Mouse (Mus musculus) small intestine, adult 2 months (tissue): ENCODE measurements around the gene Ttc28. TPM values are rescaled to one million over a fixed set of nuclear protein-coding genes. Genes with fewer than 3 reads are reported as not detected.

ENCODE experiments used
- H3K27ac ChIP-seq: fragments of 200-500 bp; 2 replicates; pipeline ENCODE4 v1.5.1; 2012; ENCODE audit warnings: low read depth, low read length, control low read depth, inconsistent platforms; ENCODE audit not compliant: insufficient read depth
- H3K27me3 ChIP-seq: fragments of 200-500 bp; 2 replicates; pipeline ENCODE4 v1.6.1; 2012; ENCODE audit warnings: mild to moderate bottlenecking, moderate library complexity, low read length, inconsistent platforms; ENCODE audit not compliant: control insufficient read depth, insufficient read depth
- H3K36me3 ChIP-seq: fragments of 200-500 bp; 2 replicates; pipeline ENCODE4 v1.6.1; 2012; ENCODE audit warnings: mild to moderate bottlenecking, low read length, control low read depth, inconsistent platforms; ENCODE audit not compliant: control insufficient read depth, insufficient read depth
- H3K4me1 ChIP-seq: fragments of 200-500 bp; 2 replicates; pipeline ENCODE4 v1.6.1; 2012; ENCODE audit warnings: low read length, inconsistent platforms, mixed read lengths; ENCODE audit not compliant: control insufficient read depth, insufficient read depth, insufficient read length
- H3K4me3 ChIP-seq: fragments of 200-500 bp; 2 replicates; pipeline ENCODE4 v1.5.1; 2012; ENCODE audit warnings: low read depth, mild to moderate bottlenecking, control low read depth, inconsistent platforms, low read length, moderate library complexity
- CTCF ChIP-seq: fragments of 200-500 bp; IDR thresholded peaks from 2 replicates; pipeline ENCODE4 v1.5.1; 2012; ENCODE audit warnings: low read depth, mild to moderate bottlenecking, control low read depth, inconsistent platforms, low read length, moderate library complexity, mixed read lengths; ENCODE audit not compliant: insufficient replicate concordance, insufficient read length; ENCODE audit errors: extremely low read depth
- POLR2A ChIP-seq: fragments of 200-500 bp; IDR thresholded peaks from 2 replicates; pipeline ENCODE4 v1.6.1; 2012; ENCODE audit warnings: low read depth, mild to moderate bottlenecking, control low read depth, inconsistent platforms, low read length, moderate library complexity
- WGBS: fragments of 180-500 bp; shearing (Covaris S2); methylation state at CpG from one replicate; pipeline ENCODE4 v1.1.7; 2018; 5-methylcytosine and 5-hydroxymethylcytosine counted together
- polyA plus RNA-seq: library from polyadenylated mRNA; depleted of rRNA; stranded (reverse); fragments of >200 nt; gene quantifications from 2 replicates; pipeline ENCODE4 v1.2.3, GENCODE M21; 2012

Ttc28 gene
- polyA plus RNA-seq, 1 experiment: 3.2 TPM

DNA sequence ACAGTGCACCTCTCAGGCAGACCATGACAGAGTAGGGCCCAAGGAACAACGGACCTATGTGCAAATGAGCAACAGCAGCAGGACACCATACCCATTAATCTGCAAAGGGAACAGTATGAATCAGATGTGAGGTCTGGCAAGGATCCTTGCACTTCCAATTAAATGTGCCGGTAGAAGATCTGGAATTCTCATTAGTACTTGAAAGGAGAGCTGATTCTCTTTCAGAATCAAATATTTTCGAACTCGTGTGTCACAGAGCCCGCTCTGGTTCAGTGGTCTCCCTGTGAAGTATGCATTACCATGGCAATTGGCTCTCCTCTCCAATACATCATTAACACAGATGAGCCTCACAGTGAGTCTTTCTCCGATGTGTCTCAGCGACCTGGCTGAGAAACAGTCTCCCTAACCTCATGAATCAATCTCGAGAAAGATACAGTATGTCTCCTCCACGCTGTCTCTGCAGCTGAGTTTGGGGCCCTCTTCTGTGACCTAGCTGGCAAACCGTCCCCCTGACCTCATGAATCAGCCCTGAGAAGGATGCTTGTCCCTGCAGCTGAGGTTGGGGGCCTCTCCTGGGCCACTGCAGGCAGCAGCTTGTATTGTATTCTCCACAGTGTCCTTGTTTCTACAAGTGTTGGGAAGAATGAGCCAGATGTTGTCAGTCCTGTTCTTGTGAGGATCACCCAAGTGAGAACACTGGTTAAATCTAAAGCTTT lies 241.3 kb downstream of the Ttc28 start:
- WGBS: 76% methylated on average over 10 of the region's 10 CpGs
- TF ChIP-seq CTCF (no peak), POLR2A (no peak)
- H3K4me3 ChIP-seq: no peak overlapping the region
- no peaks in the 10 kb centered on the region for H3K36me3 ChIP-seq
- H3K4me1 ChIP-seq: peaks cover 18% of the 10 kb centered on the region
- no peaks in the 10 kb centered on the region for H3K27me3 ChIP-seq
- no peak overlapping the region for H3K27ac ChIP-seq

DNA sequence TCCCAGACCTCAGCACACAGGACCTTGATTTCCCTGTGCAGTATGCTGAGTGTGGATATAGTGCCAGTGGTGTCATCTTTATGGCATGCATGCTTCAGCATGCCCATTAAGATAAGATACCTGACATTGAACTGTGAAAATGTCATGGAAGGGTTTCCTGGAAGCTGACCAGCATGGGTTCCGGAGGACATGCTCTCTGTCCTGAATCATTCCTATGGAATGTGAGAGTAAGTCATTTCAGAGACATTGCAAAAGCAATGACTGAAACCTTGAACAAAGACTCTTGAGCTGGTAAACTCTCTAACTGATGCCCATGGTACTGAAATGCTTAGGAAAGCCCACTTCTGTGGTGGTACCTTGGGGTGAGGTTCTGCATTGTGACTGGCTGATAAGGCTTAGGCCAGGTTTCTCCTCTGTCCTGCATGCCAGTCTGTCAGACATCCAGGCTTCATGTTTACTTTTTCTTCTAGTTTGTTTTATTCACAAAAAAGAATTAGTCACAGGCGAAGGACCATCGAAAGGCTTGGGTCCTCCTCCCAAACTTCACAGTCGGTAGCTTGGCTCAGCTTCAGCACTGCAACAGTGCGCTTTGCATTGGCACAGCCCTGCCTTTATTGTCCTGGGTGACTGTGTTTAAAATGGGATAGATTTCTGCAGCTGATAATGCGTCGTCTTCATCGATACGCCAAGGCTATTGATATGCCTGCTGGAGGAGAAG lies 242.9 kb downstream of the Ttc28 start:
- H3K36me3 ChIP-seq: no peaks in the 10 kb centered on the region
- no peak overlapping the region for H3K4me3 ChIP-seq
- H3K27ac ChIP-seq: no peak overlapping the region; the same call in 1 of the 2 replicates
- no peaks in the 10 kb centered on the region for H3K27me3 ChIP-seq
- 70% methylated on average over 9 of the region's 9 CpGs for WGBS
- no peak for TF ChIP-seq POLR2A
- no peak for TF ChIP-seq CTCF
- peaks cover 18% of the 10 kb centered on the region for H3K4me1 ChIP-seq

DNA sequence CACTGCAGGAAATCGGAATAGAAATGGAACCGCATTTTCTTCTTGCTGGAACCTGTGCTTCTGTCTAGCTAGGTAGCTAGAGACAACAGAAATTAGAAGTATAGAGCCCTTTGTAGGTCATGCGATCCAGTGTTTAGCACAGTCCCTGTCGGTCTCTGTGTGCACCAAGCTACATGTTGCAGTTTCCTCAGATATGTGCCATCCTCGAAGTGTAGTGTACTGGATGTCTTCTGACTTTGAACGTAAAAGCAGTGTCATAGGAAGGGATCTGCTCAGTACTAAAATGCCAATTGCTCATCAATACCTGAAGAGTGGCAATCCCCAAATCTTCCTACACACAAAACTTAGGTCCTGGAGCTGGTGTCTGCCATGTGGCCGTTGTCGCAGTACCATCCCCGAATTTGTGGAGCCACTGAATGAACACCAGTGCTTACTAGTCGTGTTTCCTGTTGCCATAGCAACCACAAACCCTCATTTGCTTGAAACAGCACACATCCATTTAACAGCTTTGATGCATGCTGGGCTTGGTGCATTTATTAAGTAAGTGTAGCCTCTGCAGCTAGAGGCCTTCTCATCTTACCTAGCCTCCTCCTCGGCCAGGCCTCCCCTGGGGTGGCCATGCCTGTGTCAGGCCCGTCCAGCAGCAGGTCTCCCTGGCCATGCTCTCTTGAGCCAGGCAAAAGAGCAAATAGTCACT lies 243.6 kb downstream of the Ttc28 start:
- no peak for TF ChIP-seq CTCF
- TF ChIP-seq POLR2A: no peak
- Histone ChIP-seq H3K4me1 (peaks cover 21% of the 10 kb centered on the region), H3K36me3 (no peaks in the 10 kb centered on the region), H3K27ac (no peak overlapping the region), H3K4me3 (no peak overlapping the region), H3K27me3 (no peaks in the 10 kb centered on the region)
- WGBS: 82% methylated on average over 12 of the region's 12 CpGs

DNA sequence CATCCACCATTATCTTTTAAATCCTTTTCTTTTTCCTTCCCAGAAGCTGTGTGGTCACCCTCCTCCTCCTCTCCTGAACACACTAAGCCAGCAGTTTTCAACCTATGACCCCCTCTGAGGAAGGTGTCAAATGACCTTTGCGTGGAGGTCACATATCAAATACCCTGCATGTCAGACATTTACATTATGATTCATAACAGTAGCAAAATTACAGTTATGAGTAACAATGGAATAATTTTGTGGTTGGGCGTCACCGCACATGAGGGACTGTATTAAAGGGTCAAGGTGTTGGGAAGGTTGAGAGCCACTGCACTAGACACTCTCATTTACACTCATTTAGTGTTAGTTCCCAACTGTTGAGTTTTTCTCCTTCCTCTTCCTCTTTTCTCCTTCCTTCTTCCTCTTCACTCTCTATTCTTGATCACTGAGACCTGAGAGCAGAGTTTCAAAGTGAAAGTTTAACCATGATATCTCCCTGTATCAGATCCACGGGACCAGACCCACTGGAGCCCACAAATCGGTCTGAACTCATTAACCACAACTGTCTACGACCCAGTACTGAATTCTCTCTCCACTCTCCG lies 245.1 kb downstream of the Ttc28 start:
- H3K4me1 ChIP-seq: peaks cover 22% of the 10 kb centered on the region
- no peak overlapping the region for H3K4me3 ChIP-seq
- no peaks in the 10 kb centered on the region for H3K27me3 ChIP-seq
- no peak overlapping the region for H3K27ac ChIP-seq
- TF ChIP-seq CTCF (no peak), POLR2A (no peak)
- WGBS: 52% methylated on average over 7 of the region's 7 CpGs
- no peaks in the 10 kb centered on the region for H3K36me3 ChIP-seq

DNA sequence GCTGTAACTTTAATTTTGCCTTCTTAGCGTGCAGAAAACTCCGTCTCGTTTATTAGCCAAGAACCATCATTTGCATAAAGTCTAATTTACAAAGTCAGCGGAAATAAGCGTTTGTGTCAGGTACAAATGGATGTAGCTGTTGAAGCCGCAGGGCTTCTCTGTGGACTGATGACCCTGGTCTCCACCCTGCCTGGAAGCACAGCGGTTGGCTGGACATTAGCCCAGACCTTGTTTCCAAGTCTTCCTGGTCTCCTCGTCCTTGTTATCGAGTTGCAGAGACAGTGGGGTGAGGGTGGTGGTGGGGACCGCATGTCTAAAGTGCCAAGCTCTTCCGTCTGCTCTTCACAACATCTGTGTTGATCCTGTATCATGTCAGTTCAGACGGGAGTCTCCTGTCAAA lies 246.1 kb downstream of the Ttc28 start:
- Histone ChIP-seq H3K27me3 (no peaks in the 10 kb centered on the region), H3K4me3 (no peak overlapping the region)
- WGBS: 81% methylated on average over 12 of the region's 12 CpGs

DNA sequence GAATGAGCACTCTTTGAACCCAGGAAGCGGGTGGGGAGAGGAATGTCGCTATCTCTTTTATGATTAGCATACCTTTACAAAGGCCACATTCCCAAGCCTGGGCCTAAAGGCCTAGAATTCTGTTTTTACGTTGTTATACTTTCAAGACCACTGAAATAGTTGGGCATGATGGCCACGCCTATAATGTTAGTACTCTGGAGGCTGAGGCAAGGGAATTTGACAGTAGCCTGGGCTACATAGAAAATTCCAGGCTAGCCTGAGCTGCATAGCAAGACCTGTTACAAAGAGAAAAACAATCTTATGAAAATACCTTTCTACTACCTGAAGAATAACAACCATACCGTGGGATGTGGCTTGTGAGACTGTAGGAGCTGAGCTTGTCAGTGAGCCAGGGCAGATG lies 248.2 kb downstream of the Ttc28 start:
- 64% methylated on average over 5 of the region's 5 CpGs for WGBS
- no peak overlapping the region for H3K4me3 ChIP-seq
- TF ChIP-seq CTCF: no peak
- no peak for TF ChIP-seq POLR2A
- peaks cover 17% of the 10 kb centered on the region for H3K4me1 ChIP-seq
- no peaks in the 10 kb centered on the region for H3K36me3 ChIP-seq
- no peak overlapping the region for H3K27ac ChIP-seq
- no peaks in the 10 kb centered on the region for H3K27me3 ChIP-seq

More for the DNA sequence above, 246.1 kb downstream of the Ttc28 start:
- Histone ChIP-seq H3K36me3 (no peaks in the 10 kb centered on the region), H3K4me1 (peaks cover 22% of the 10 kb centered on the region), H3K27ac (no peak overlapping the region)
- TF ChIP-seq POLR2A (no peak), CTCF (no peak)

DNA sequence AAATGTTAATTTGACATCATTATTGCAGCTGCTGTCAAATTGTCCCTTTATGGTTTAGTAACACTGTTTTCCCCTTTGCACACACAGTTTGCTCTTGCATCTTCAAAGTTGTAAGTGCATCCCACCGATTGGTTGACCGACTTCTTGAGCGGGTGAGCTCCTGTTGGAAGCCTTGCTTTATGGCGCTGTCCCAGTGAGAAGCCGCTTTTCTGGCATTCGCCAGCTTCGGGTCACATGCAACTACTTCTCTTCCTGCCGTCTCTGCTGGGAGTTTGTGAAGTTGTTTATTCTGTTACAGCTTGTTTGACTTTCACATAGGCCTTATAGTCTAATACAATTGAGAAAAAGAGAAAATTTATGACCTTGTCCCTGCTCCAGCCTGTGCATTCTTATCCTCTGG lies 250.5 kb downstream of the Ttc28 start:
- H3K4me3 ChIP-seq: no peak overlapping the region
- peaks cover 9% of the 10 kb centered on the region for H3K4me1 ChIP-seq
- H3K36me3 ChIP-seq: no peaks in the 10 kb centered on the region
- WGBS: 83% methylated on average over 8 of the region's 8 CpGs
- no peak overlapping the region for H3K27ac ChIP-seq
- no peaks in the 10 kb centered on the region for H3K27me3 ChIP-seq
- TF ChIP-seq POLR2A (no peak), CTCF (no peak)
